Mouse (Mus musculus) gastrocnemius, adult 2 months (tissue): ENCODE data around the gene Vmn2r107. TPM values are rescaled to one million over a fixed set of nuclear protein-coding genes. Genes with fewer than 3 reads are reported as not detected.

Source experiments
- DNase-seq: peaks from one replicate; pipeline ENCODE4 v3.0.0; 2022
- H3K27ac ChIP-seq: fragments of 200-600 bp; 2 replicates; pipeline ENCODE4 v1.8.1; 2022; ENCODE audit warnings: mild to moderate bottlenecking
- H3K4me3 ChIP-seq: fragments of 200-600 bp; 2 replicates; pipeline ENCODE4 v1.8.1; 2022; ENCODE audit warnings: mild to moderate bottlenecking, moderate library complexity
- CTCF ChIP-seq: fragments of 200-600 bp; IDR thresholded peaks from 2 replicates; pipeline ENCODE4 v1.8.1; 2022; ENCODE audit warnings: antibody characterized with exemption, mild to moderate bottlenecking, moderate library complexity
- intact Hi-C: fragments of 180-260 bp; cut with DNase I; formaldehyde crosslinking; loops from one replicate; pipeline ENCODE4 v1.15.1; 2025
- long read RNA-seq, 2 experiments: library from polyadenylated mRNA; stranded (forward); transcript quantifications; one replicate each; pipeline ENCODE4 v2.0.0; 2021
- total RNA-seq, 2 experiments: library from RNA; stranded (reverse); gene quantifications; 2 replicates each; pipeline ENCODE4 v1.2.3; 2021

The Vmn2r107 gene
- total RNA-seq, result not detected
- long read RNA-seq, experiment 1, result 0 reads
- long read RNA-seq, experiment 2, result 0 reads

GRCm38 (mm10) chr17:20344942-20345341 lies at the start of gene Vmn2r107:
TSS of gene Vmn2r107 (plus strand) at chr17:20345242.
- no peak within 1 kb of the TSS for H3K4me3 ChIP-seq
- intact Hi-C loops, result no loop called here
- no peak for TF ChIP-seq CTCF
- DNase-seq, result no peak
- no peak within 1 kb of the TSS for H3K27ac ChIP-seq

GRCm38 (mm10) chr17:20305790-20306189 lies 39.3 kb upstream of the Vmn2r107 start:
- no peak overlapping the region for H3K4me3 ChIP-seq
- no peak overlapping the region for H3K27ac ChIP-seq
- no peak for TF ChIP-seq CTCF
- no peak for DNase-seq
- intact Hi-C loops, result no loop called here

GRCm38 (mm10) chr17:20399105-20399504 lies 54.1 kb downstream of the Vmn2r107 start:
- no peak for TF ChIP-seq CTCF
- H3K27ac ChIP-seq, result no peak overlapping the region
- intact Hi-C loops, result no loop called here
- no peak overlapping the region for H3K4me3 ChIP-seq
- DNase-seq, result no peak

- DNase-seq, result no peak
- intact Hi-C loops, result no loop called here
- no peak for TF ChIP-seq CTCF
- no peak within 1 kb of the TSS for H3K27ac ChIP-seq
- H3K4me3 ChIP-seq, result no peak within 1 kb of the TSS
Measured at GRCm38 (mm10) chr17:20413846-20414245, 68.8 kb downstream of the Vmn2r107 start, which contains the start of gene Vmn1r224. TSS of gene Vmn1r224 (plus strand) at chr17:20414146.

Other genes with a start within 250 kb of the Vmn2r107 start
- not detected for gene Fpr-rs7, start 231.0 kb upstream of the Vmn2r107 start, total RNA-seq
- not detected for gene Fpr-rs6, start 162.1 kb upstream of the Vmn2r107 start, total RNA-seq
- gene Vmn2r105, start 110.2 kb upstream of the Vmn2r107 start, total RNA-seq, result not detected
- not detected for gene Vmn2r106, start 59.7 kb upstream of the Vmn2r107 start, total RNA-seq
- gene Vmn1r224, start 68.9 kb downstream of the Vmn2r107 start, total RNA-seq, result not detected
- gene Vmn2r108, start 136.1 kb downstream of the Vmn2r107 start, total RNA-seq, result not detected
- gene Vmn1r225, start 152.9 kb downstream of the Vmn2r107 start, total RNA-seq, result not detected
- gene Vmn2r109, start 219.5 kb downstream of the Vmn2r107 start, total RNA-seq, result not detected